Mouse (Mus musculus) midbrain, postnatal 0 days (tissue): ENCODE data around the gene Sh3bp4. TPM values are rescaled to one million over a fixed set of nuclear protein-coding genes. Genes with fewer than 3 reads are reported as not detected.

Experiments
- ATAC-seq: fragments of 200-750 bp; cut with Nextera tagmentation; 2 replicates; pipeline ENCODE4 v1.8.0; 2017; ENCODE audit warnings: moderate number of reproducible peaks, mild to moderate bottlenecking, moderate TSS enrichment, moderate library complexity; ENCODE audit not compliant: low FRiP score
- DNase-seq: peaks from one replicate; pipeline ENCODE4 v3.0.0-alpha.2; 2015; ENCODE audit warnings: low spot score
- H3K27ac ChIP-seq: fragments of 300-500 bp; sonication (generic); 2 replicates; pipeline ENCODE4 v1.5.1; 2014; ENCODE audit warnings: low read depth, mild to moderate bottlenecking, low read length, mixed read lengths
- H3K27me3 ChIP-seq: fragments of 300-500 bp; sonication (generic); 2 replicates; pipeline ENCODE4 v1.6.1; 2014; ENCODE audit warnings: low read length, control low read depth, mixed read lengths; ENCODE audit not compliant: insufficient read depth
- H3K36me3 ChIP-seq: fragments of 300-500 bp; sonication (generic); 2 replicates; pipeline ENCODE4 v1.6.1; 2014; ENCODE audit warnings: low read length, control low read depth, mixed read lengths; ENCODE audit not compliant: insufficient read depth
- H3K4me1 ChIP-seq: fragments of 300-500 bp; sonication (generic); 2 replicates; pipeline ENCODE4 v1.6.1; 2014; ENCODE audit warnings: mild to moderate bottlenecking, control low read depth, antibody characterized with exemption, low read length, mixed read lengths; ENCODE audit not compliant: insufficient read depth
- H3K4me2 ChIP-seq: fragments of 300-500 bp; sonication (generic); 2 replicates; pipeline ENCODE4 v1.6.1; 2014; ENCODE audit warnings: low read depth, mild to moderate bottlenecking, low read length, mixed read lengths; ENCODE audit not compliant: poor library complexity, severe bottlenecking
- H3K4me3 ChIP-seq: fragments of 300-500 bp; sonication (generic); 2 replicates; pipeline ENCODE4 v1.5.1; 2014; ENCODE audit warnings: low read depth, mild to moderate bottlenecking, low read length, moderate library complexity
- H3K9ac ChIP-seq: fragments of 300-500 bp; sonication (generic); replicated peaks from 2 replicates; pipeline ENCODE4 v1.6.1; 2014; ENCODE audit warnings: mild to moderate bottlenecking, low read length, moderate library complexity, mixed read lengths; ENCODE audit not compliant: poor library complexity, severe bottlenecking
- H3K9me3 ChIP-seq: fragments of 300-500 bp; sonication (generic); 2 replicates; pipeline ENCODE4 v1.6.1; 2016; ENCODE audit warnings: low read length, control low read depth
- CTCF ChIP-seq: IDR thresholded peaks from 2 replicates; pipeline ENCODE4 v1.5.1; 2016; ENCODE audit warnings: antibody characterized with exemption, mild to moderate bottlenecking
- WGBS: fragments of 180-500 bp; shearing (Covaris S2); extraction: QIAGEN DNeasy Blood & Tissue Kit; methylation state at CpG from one replicate; pipeline ENCODE4 v1.1.7; 2014; 5-methylcytosine and 5-hydroxymethylcytosine counted together
- polyA plus RNA-seq: library from polyadenylated mRNA; unstranded; fragments of >200 nt; fragmentation: Nextera tagmentation; extraction: Ambion mirVana; gene quantifications from 2 replicates; pipeline ENCODE4 v1.2.1, GENCODE M21; 2015
- total RNA-seq: library from RNA; depleted of rRNA; stranded (reverse); fragments of >200 nt; gene quantifications from 2 replicates; pipeline ENCODE4 v1.2.3, GENCODE M21; 2014

The Sh3bp4 gene
- total and polyA plus RNA-seq, 2 experiments from 2014 or later, result 11.0 to 26.5 TPM

DNA sequence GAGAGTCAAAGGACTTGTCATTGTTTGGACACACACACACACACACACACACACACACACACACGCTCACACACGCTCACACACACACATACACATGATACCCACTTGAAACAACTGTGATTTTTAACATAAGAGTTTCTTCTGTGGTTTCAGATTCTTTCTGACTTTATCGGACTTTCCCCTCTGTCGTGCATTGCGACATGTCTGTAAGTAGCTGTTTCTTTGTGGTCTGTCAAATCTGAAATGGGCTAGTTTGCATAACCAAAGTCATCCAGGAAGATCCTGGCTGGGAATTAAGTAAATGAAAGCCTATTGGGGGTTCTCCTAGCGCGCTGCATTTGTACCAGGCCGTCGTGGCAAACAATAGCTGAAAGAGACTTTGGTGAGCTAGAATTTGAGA, 8.5 kb downstream of the Sh3bp4 start:
- ATAC-seq (no peak), DNase-seq (no peak)
- Histone ChIP-seq H3K9ac (no peak overlapping the region), H3K4me2 (no peak overlapping the region), H3K4me1 (no peaks in the 10 kb centered on the region), H3K4me3 (no peak overlapping the region), H3K27me3 (no peaks in the 10 kb centered on the region), H3K36me3 (no peaks in the 10 kb centered on the region), H3K27ac (no peak overlapping the region), H3K9me3 (no peaks in the 10 kb centered on the region)
- 33% methylated on average over 9 of the region's 9 CpGs for WGBS
- TF ChIP-seq CTCF, result no peak

DNA sequence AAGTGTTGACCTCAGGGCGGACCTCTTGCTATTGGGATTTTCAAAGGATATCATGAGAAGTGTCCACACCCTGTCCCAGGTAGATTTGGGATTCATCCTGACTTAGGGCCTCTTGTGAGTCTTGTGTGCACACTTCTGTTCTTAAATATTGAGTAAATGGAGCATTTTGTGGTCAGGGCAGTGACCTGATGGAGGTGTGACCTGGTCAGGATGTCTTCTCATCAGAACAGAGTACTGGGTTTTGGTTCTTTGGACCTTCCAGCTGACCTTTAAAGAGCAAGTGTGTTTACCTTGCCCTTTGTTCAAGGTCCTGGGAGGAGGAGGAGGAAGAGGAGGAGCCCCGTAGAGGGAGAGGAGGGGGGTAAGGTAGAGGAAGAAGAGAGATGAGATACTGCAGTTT, 9.0 kb downstream of the Sh3bp4 start:
- DNase-seq (no peak), ATAC-seq (no peak)
- Histone ChIP-seq H3K4me3 (no peak overlapping the region), H3K4me1 (no peaks in the 10 kb centered on the region), H3K9ac (no peak overlapping the region), H3K36me3 (no peaks in the 10 kb centered on the region), H3K9me3 (no peaks in the 10 kb centered on the region), H3K4me2 (no peak overlapping the region), H3K27ac (no peak overlapping the region), H3K27me3 (no peaks in the 10 kb centered on the region)
- TF ChIP-seq CTCF, result no peak
- 68% methylated on average over 2 of the region's 2 CpGs for WGBS

DNA sequence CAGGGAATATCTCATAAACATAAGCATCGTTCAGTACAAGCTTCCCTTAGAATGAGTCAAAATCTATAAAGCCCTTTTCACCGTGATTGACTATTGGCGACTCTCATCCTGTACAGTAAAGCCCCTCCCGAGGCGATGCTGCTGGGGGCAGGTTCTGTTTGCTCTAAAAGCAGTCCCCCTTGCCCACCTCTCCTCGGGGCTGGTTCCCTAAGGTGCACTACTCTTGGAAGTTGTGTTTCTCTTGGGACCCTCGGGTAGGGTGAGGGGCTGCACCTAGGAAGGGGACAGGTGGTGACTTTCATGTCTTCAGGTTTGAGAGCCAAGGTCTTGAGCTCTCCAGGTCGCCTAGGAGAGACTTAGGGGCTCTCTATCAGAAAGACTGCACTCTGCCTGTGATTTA, 10.2 kb downstream of the Sh3bp4 start:
- Histone ChIP-seq H3K27me3 (no peaks in the 10 kb centered on the region), H3K9me3 (no peaks in the 10 kb centered on the region), H3K9ac (no peak overlapping the region), H3K36me3 (no peaks in the 10 kb centered on the region), H3K4me1 (no peaks in the 10 kb centered on the region), H3K27ac (no peak overlapping the region), H3K4me2 (no peak overlapping the region), H3K4me3 (no peak overlapping the region)
- ATAC-seq (no peak), DNase-seq (no peak)
- WGBS, result 80% methylated on average over 8 of the region's 8 CpGs
- no peak for TF ChIP-seq CTCF

DNA sequence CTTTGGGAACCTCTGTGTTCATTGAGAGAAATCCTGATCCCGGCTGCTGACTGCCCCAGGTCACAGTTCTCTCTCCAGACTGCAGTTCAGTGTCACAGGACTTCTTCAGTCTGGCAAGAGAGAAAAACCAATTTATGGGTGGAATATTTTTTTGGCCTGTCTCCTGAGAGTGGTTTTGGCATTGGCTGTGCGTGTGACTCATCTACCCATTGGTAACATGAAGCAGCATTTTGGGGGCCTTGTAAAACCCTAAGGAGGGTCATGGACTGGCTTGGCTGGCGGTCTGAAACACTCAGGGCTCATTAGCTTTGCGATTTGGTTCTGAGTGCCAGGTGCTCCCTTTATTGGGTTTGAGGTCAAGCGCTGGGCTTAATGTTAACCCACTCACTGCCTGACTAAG, 10.6 kb downstream of the Sh3bp4 start:
- no peak overlapping the region for H3K4me3 ChIP-seq
- H3K9me3 ChIP-seq, result no peaks in the 10 kb centered on the region
- H3K36me3 ChIP-seq, result no peaks in the 10 kb centered on the region
- no peak overlapping the region for H3K4me2 ChIP-seq
- ATAC-seq (no peak), DNase-seq (no peak)
- H3K9ac ChIP-seq, result no peak overlapping the region
- no peaks in the 10 kb centered on the region for H3K27me3 ChIP-seq
- 0 out of 2 replicates have a peak, but pooled peaks cover 2% of the 10 kb centered on the region for H3K4me1 ChIP-seq
- 78% methylated on average over 5 of the region's 5 CpGs for WGBS
- H3K27ac ChIP-seq, result no peak overlapping the region
- no peak for TF ChIP-seq CTCF

DNA sequence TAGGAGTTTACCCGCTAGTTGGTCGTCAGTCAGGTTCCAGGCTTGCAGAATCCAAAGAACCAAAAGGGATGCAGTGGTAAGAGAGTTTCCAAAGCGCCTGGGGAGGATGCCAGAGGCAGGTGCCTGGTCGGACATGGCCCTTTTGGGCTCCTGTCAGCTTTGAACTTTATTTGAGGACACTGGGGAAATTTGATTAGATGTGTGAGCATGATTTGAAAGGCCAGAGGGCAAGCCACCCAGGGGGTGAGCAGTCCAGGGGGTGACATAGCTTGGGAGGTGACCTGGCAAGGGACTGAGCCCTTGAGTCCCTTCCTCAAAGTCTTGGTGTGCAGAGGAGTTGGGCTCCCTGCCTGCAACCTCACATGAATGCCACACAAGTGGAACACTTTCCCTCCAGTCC, 11.2 kb downstream of the Sh3bp4 start:
- Histone ChIP-seq H3K36me3 (no peaks in the 10 kb centered on the region), H3K4me3 (no peak overlapping the region), H3K4me2 (no peak overlapping the region), H3K27ac (no peak overlapping the region), H3K4me1 (0 out of 2 replicates have a peak, but pooled peaks cover 5% of the 10 kb centered on the region), H3K9ac (no peak overlapping the region), H3K27me3 (no peaks in the 10 kb centered on the region), H3K9me3 (no peaks in the 10 kb centered on the region)
- no peak for DNase-seq
- TF ChIP-seq CTCF, result no peak
- no peak for ATAC-seq
- WGBS, result 83% methylated on average over 4 of the region's 4 CpGs

DNA sequence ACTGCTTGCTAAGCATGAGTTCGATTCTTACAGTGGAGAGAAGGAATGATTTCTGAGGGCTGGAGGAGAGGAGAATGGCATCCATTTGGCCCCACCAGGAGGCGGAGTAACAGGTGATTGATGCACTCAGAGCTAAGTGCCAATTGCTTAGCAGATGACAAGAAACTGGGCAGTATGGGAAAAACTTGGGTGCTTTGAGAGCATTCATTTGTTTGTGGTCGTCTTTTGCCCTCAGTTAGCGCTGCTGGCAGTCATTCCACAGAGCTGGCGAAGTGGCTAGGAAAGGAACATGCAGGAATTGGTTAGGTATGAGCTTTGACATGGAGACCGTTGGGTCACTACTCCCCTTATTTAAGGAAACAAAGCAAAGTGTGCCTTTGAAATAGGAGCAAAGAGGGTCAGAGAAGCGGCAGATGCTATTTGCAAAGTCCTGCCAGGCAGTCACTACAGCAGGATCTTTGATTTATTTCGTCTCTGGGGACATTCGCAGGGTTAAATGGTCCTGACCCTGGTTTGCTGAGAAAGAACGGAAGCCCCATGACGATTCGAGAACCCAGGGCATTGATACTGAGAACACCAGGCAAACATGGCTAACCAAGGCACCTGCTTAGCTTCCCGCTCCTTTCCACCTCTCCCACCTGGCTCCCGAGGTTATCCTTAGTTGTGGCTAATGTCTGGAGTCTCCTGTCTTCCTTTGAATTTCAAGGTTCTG, 12.1 kb downstream of the Sh3bp4 start:
- H3K4me2 ChIP-seq, result no peak overlapping the region
- no peak overlapping the region for H3K4me3 ChIP-seq
- no peak overlapping the region for H3K9ac ChIP-seq
- TF ChIP-seq CTCF, result no peak
- H3K4me1 ChIP-seq, result 0 out of 2 replicates have a peak, but pooled peaks cover 5% of the 10 kb centered on the region
- 52% methylated on average over 14 of the region's 14 CpGs for WGBS
- H3K9me3 ChIP-seq, result no peaks in the 10 kb centered on the region
- DNase-seq, result no peak
- no peak overlapping the region for H3K27ac ChIP-seq
- H3K27me3 ChIP-seq, result no peaks in the 10 kb centered on the region
- no peak for ATAC-seq
- no peaks in the 10 kb centered on the region for H3K36me3 ChIP-seq
